Mouse (Mus musculus) limb, embryonic 12.5 days (tissue): ENCODE measurements around the gene Cpt1c. TPM values are rescaled to one million over a fixed set of nuclear protein-coding genes. Genes with fewer than 3 reads are reported as not detected.

Source experiments
- ATAC-seq: fragments of 200-750 bp; cut with Nextera tagmentation; 2 replicates; pipeline ENCODE4 v1.8.0; 2017; ENCODE audit warnings: low read depth, moderate TSS enrichment; ENCODE audit not compliant: insufficient number of reproducible peaks, insufficient read depth, low FRiP score, low TSS enrichment
- H3K27ac ChIP-seq: fragments of 300-500 bp; sonication (generic); 2 replicates; pipeline ENCODE4 v1.5.1; 2016; ENCODE audit warnings: mild to moderate bottlenecking, moderate library complexity
- H3K27me3 ChIP-seq: fragments of 300-500 bp; sonication (generic); 2 replicates; pipeline ENCODE4 v1.6.1; 2016; ENCODE audit warnings: mild to moderate bottlenecking, moderate library complexity
- H3K36me3 ChIP-seq: fragments of 300-500 bp; sonication (generic); 2 replicates; pipeline ENCODE4 v1.6.1; 2016; ENCODE audit warnings: mild to moderate bottlenecking, moderate library complexity
- H3K4me1 ChIP-seq: fragments of 300-500 bp; sonication (generic); replicated peaks from 2 replicates; pipeline ENCODE4 v1.6.1; 2016
- H3K4me2 ChIP-seq: fragments of 300-500 bp; sonication (generic); 2 replicates; pipeline ENCODE4 v1.6.1; 2016; ENCODE audit warnings: mild to moderate bottlenecking, moderate library complexity
- H3K4me3 ChIP-seq: fragments of 300-500 bp; sonication (generic); replicated peaks from 2 replicates; pipeline ENCODE4 v1.5.1; 2016; ENCODE audit warnings: mild to moderate bottlenecking
- H3K9ac ChIP-seq: fragments of 300-500 bp; sonication (generic); replicated peaks from 2 replicates; pipeline ENCODE4 v1.6.1; 2016; ENCODE audit warnings: mild to moderate bottlenecking, moderate library complexity
- H3K9me3 ChIP-seq: fragments of 300-500 bp; sonication (generic); 2 replicates; pipeline ENCODE4 v1.6.1; 2016; ENCODE audit warnings: mild to moderate bottlenecking, moderate library complexity
- WGBS: fragments of 180-500 bp; shearing (Covaris S2); methylation state at CpG from one replicate; pipeline ENCODE4 v1.1.7; 2016; 5-methylcytosine and 5-hydroxymethylcytosine counted together
- polyA plus RNA-seq: library from polyadenylated mRNA; unstranded; fragments of >200 nt; fragmentation: Nextera tagmentation; extraction: Ambion mirVana; gene quantifications from 2 replicates; pipeline ENCODE4 v1.2.1, GENCODE M21; 2016

The Cpt1c gene
- polyA plus RNA-seq, 1 experiment from 2014 or later: 27.8 TPM

- Histone ChIP-seq H3K36me3 (peaks cover 72% of the 10 kb centered on the region), H3K4me1 (peaks cover 37% of the 10 kb centered on the region), H3K4me3 (peak overlapping the region; percentile 19; the same call in 1 of the 2 replicates), H3K4me2 (peak overlapping the region; percentile 94; the same call in 1 of the 2 replicates), H3K27ac (no peak overlapping the region), H3K9ac (no peak overlapping the region), H3K27me3 (no peaks in the 10 kb centered on the region), H3K9me3 (no peaks in the 10 kb centered on the region)
- WGBS: 78% methylated on average over 11 of the region's 11 CpGs
- ATAC-seq: no peak
Observed at GRCm38 (mm10) chr7:44999753-45000152, 25.1 kb upstream of the Cpt1c start.

GRCm38 (mm10) chr7:44998501-44998955 lies 23.9 kb upstream of the Cpt1c start, which contains the start of gene Bcl2l12:
TSS of gene Bcl2l12 (minus strand) at chr7:44998712.
- no peak for ATAC-seq

DNA sequence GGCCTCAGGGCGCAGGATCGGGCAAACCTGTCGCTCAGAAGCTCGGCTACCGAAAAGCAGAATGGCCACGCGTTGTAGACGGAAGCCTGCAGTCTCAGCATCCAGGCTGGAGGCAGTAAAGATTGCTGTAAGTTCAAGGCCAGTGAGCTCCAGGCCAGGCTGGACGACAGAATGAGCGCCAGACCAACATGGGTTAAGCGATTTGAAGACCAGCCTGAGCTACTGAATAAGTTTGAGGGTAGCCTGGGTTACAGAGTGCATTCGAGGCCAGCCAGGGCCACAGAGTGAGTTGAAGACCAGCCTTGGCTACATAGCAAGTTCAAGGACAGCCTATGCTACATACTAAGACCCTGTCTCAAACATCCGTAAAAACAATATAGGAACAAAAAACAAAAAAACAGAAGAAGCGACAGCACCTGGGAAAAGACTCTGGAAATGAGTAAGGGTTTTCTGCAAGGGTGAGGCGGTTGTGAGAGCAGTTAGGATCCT lies 23.3 kb upstream of the Cpt1c start:
- Histone ChIP-seq H3K27me3 (no peaks in the 10 kb centered on the region), H3K9ac (peak overlapping the region; percentile 79), H3K4me2 (peak overlapping the region; percentile 94), H3K4me1 (peaks cover 33% of the 10 kb centered on the region), H3K36me3 (peaks cover 72% of the 10 kb centered on the region), H3K4me3 (peak overlapping the region; percentile 58), H3K27ac (peak overlapping the region; percentile 90), H3K9me3 (no peaks in the 10 kb centered on the region)
- ATAC-seq: no peak
- 3% methylated on average over 15 of the region's 15 CpGs for WGBS

More at GRCm38 (mm10) chr7:44998501-44998955, 23.9 kb upstream of the Cpt1c start, which contains the start of gene Bcl2l12:
- Histone ChIP-seq H3K27ac (peak within 1 kb of the TSS; percentile 90), H3K9ac (peak within 1 kb of the TSS; percentile 79), H3K4me1 (peaks cover 33% of the 10 kb centered on the region), H3K4me3 (peak within 1 kb of the TSS; percentile 58), H3K36me3 (peaks cover 72% of the 10 kb centered on the region), H3K4me2 (peak within 1 kb of the TSS; percentile 94), H3K9me3 (no peaks in the 10 kb centered on the region), H3K27me3 (no peaks in the 10 kb centered on the region)
- 1% methylated on average over 18 of the region's 18 CpGs for WGBS

- ATAC-seq: peak; percentile 86
- Histone ChIP-seq H3K4me1 (peaks cover 33% of the 10 kb centered on the region), H3K27me3 (no peaks in the 10 kb centered on the region), H3K9me3 (no peaks in the 10 kb centered on the region), H3K9ac (peak within 1 kb of the TSS; percentile 79), H3K27ac (peak within 1 kb of the TSS; percentile 90), H3K4me3 (peak within 1 kb of the TSS; percentile 58), H3K4me2 (peak within 1 kb of the TSS; percentile 94), H3K36me3 (peaks cover 72% of the 10 kb centered on the region)
- under 1% methylated on average over 43 of the region's 43 CpGs for WGBS
Observed at GRCm38 (mm10) chr7:44997231-44997939, 22.7 kb upstream of the Cpt1c start, which contains the start of gene Irf3. TSS of gene Irf3 (plus strand) at chr7:44997648.

- peak overlapping the region; percentile 58 for H3K4me3 ChIP-seq
- H3K27ac ChIP-seq: peak overlapping the region; percentile 82
- peak overlapping the region; percentile 79 for H3K9ac ChIP-seq
- H3K4me1 ChIP-seq: peaks cover 33% of the 10 kb centered on the region
- H3K4me2 ChIP-seq: peak overlapping the region; percentile 94
- peaks cover 72% of the 10 kb centered on the region for H3K36me3 ChIP-seq
- no peaks in the 10 kb centered on the region for H3K9me3 ChIP-seq
- no peak for ATAC-seq
- 13% methylated on average over 10 of the region's 10 CpGs for WGBS
- no peaks in the 10 kb centered on the region for H3K27me3 ChIP-seq
Observed at GRCm38 (mm10) chr7:44996672-44997071, 22.0 kb upstream of the Cpt1c start.

- Histone ChIP-seq H3K36me3 (peaks cover 51% of the 10 kb centered on the region), H3K4me1 (peaks cover 38% of the 10 kb centered on the region), H3K27me3 (no peaks in the 10 kb centered on the region), H3K4me3 (peak overlapping the region; percentile 93), H3K27ac (peak overlapping the region; percentile 96), H3K4me2 (peak overlapping the region; percentile 73), H3K9ac (peak overlapping the region; percentile 70), H3K9me3 (no peaks in the 10 kb centered on the region)
- ATAC-seq: peak; percentile 7; the same call in 1 of the 2 replicates
- WGBS: under 1% methylated on average over 29 of the region's 29 CpGs
Observed at GRCm38 (mm10) chr7:44986879-44987718, 12.4 kb upstream of the Cpt1c start.

GRCm38 (mm10) chr7:44986192-44986878 lies 11.7 kb upstream of the Cpt1c start, which contains the start of gene Prmt1:
TSS of gene Prmt1 (minus strand) at chr7:44986568.
- Histone ChIP-seq H3K4me1 (peaks cover 38% of the 10 kb centered on the region), H3K9me3 (no peaks in the 10 kb centered on the region), H3K27me3 (no peaks in the 10 kb centered on the region), H3K36me3 (peaks cover 51% of the 10 kb centered on the region), H3K27ac (peak within 1 kb of the TSS; percentile 96), H3K4me2 (peak within 1 kb of the TSS; percentile 73), H3K9ac (peak within 1 kb of the TSS; percentile 96), H3K4me3 (peak within 1 kb of the TSS; percentile 93)
- WGBS: under 1% methylated on average over 42 of the region's 42 CpGs
- peak; percentile 97 for ATAC-seq

DNA sequence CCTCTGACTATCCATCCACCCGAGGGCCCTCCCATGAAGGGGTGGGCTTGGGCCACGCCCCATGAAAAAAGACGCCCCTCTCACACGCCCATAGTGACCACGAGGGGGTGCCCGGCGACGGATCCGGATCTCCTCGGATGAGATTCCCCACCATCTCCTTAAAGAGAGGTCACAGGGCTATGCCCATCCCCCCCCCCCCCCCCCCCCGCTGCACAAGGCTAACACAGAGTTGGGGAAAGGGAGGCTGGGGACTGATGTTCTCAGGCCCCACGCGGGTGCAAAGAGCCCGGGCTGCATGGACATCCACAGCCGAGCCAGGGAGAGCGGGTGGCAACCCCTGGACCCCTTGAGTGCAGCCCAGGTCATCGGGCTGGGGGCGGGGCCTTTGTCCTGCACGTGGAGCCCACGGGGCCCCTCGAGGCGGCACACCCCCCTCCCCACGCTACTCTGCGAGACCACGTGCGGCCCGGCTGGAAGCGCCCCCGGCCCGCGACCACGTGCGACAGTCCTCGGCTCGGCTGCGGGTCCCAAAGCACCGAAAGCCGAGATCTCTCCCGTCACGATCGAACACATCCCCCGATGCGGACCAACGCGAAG lies 11.0 kb upstream of the Cpt1c start:
- peaks cover 52% of the 10 kb centered on the region for H3K36me3 ChIP-seq
- no peaks in the 10 kb centered on the region for H3K9me3 ChIP-seq
- no peaks in the 10 kb centered on the region for H3K27me3 ChIP-seq
- H3K4me2 ChIP-seq: peak overlapping the region; percentile 68
- no peak for ATAC-seq
- peak overlapping the region; percentile 95 for H3K27ac ChIP-seq
- under 1% methylated on average over 44 of the region's 45 CpGs for WGBS
- peak overlapping the region; percentile 96 for H3K9ac ChIP-seq
- peaks cover 38% of the 10 kb centered on the region for H3K4me1 ChIP-seq
- H3K4me3 ChIP-seq: peak overlapping the region; percentile 93

DNA sequence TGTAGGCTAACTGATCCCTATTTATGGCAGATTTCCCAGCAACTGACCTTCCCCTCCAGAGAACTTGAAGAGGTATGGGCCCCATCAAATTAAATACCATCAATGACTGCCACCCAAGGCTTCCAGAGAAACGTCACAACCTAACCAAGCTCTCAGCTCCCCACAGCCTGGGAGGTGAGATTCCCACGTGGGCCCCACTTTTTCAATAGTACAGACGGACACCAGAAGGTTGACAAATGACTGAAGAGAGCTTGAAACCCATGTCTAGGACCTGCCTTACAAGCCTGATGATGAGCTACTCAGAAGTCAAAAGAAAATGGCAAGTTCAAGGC lies 10.1 kb upstream of the Cpt1c start:
- Histone ChIP-seq H3K9me3 (no peaks in the 10 kb centered on the region), H3K4me2 (peak overlapping the region; percentile 68), H3K27ac (peak overlapping the region; percentile 95; the same call in 1 of the 2 replicates), H3K4me3 (peak overlapping the region; percentile 93), H3K27me3 (no peaks in the 10 kb centered on the region), H3K9ac (no peak overlapping the region), H3K36me3 (peaks cover 52% of the 10 kb centered on the region), H3K4me1 (peaks cover 38% of the 10 kb centered on the region)
- 44% methylated on average over 3 of the region's 3 CpGs for WGBS
- ATAC-seq: no peak
